Mouse (Mus musculus) liver, postnatal 0 days (tissue): Measurements from ENCODE around the gene Wrap53. TPM values are rescaled to one million over a fixed set of nuclear protein-coding genes. Genes with fewer than 3 reads are reported as not detected.

ENCODE experiments used
- ATAC-seq: fragments of 200-750 bp; cut with Nextera tagmentation; 2 replicates; pipeline ENCODE4 v1.8.0; 2017; ENCODE audit warnings: mild to moderate bottlenecking, moderate library complexity
- DNase-seq: peaks from one replicate; pipeline ENCODE4 v3.0.0-alpha.2; 2016
- H3K27ac ChIP-seq: fragments of 300-500 bp; sonication (generic); 2 replicates; pipeline ENCODE4 v1.5.1; 2014; ENCODE audit warnings: antibody characterized with exemption, moderate library complexity, mild to moderate bottlenecking, low read depth
- H3K27me3 ChIP-seq: fragments of 300-500 bp; sonication (generic); 2 replicates; pipeline ENCODE4 v1.6.1; 2014; ENCODE audit warnings: low read length, control low read depth, mixed read lengths; ENCODE audit not compliant: insufficient read depth
- H3K36me3 ChIP-seq: fragments of 300-500 bp; sonication (generic); replicated peaks from 2 replicates; pipeline ENCODE4 v1.6.1; 2014; ENCODE audit warnings: mild to moderate bottlenecking, control low read depth, low read length, moderate library complexity, mixed read lengths; ENCODE audit not compliant: insufficient read depth
- H3K4me1 ChIP-seq: fragments of 300-500 bp; sonication (generic); 2 replicates; pipeline ENCODE4 v1.6.1; 2014; ENCODE audit warnings: antibody characterized with exemption, mild to moderate bottlenecking, control low read depth; ENCODE audit not compliant: insufficient read depth
- H3K4me2 ChIP-seq: fragments of 300-500 bp; sonication (generic); 2 replicates; pipeline ENCODE4 v1.6.1; 2014; ENCODE audit warnings: low read depth, mild to moderate bottlenecking, low read length, moderate library complexity, mixed read lengths
- H3K4me3 ChIP-seq: fragments of 300-500 bp; sonication (generic); 2 replicates; pipeline ENCODE4 v1.5.1; 2014; ENCODE audit warnings: low read depth, low read length
- H3K9ac ChIP-seq: fragments of 300-500 bp; sonication (generic); replicated peaks from 2 replicates; pipeline ENCODE4 v1.6.1; 2014; ENCODE audit warnings: mild to moderate bottlenecking, moderate library complexity
- H3K9me3 ChIP-seq: fragments of 300-500 bp; sonication (generic); 2 replicates; pipeline ENCODE4 v1.6.1; 2016; ENCODE audit warnings: mild to moderate bottlenecking, control low read depth, low read length, mixed read lengths
- CTCF ChIP-seq: sonication (generic); IDR thresholded peaks from 2 replicates; pipeline ENCODE4 v1.5.1; 2016; ENCODE audit warnings: antibody characterized with exemption, low read depth
- EP300 ChIP-seq: IDR thresholded peaks from 2 replicates; pipeline ENCODE4 v1.6.1; 2016; ENCODE audit warnings: antibody characterized with exemption, low read depth, mild to moderate bottlenecking
- WGBS: fragments of 180-500 bp; shearing (Covaris S2); extraction: QIAGEN DNeasy Blood & Tissue Kit; methylation state at CpG from one replicate; pipeline ENCODE4 v1.1.7; 2014; ENCODE audit not compliant: insufficient replicate concordance; 5-methylcytosine and 5-hydroxymethylcytosine counted together
- polyA plus RNA-seq: library from polyadenylated mRNA; unstranded; fragments of >200 nt; fragmentation: Nextera tagmentation; extraction: Ambion mirVana; gene quantifications from 2 replicates; pipeline ENCODE4 v1.2.1, GENCODE M21; 2015

Gene Wrap53
- polyA plus RNA-seq, 1 experiment from 2014 or later = 10.0 TPM

- ATAC-seq = no peak
- Histone ChIP-seq H3K4me1 (peaks cover 8% of the 10 kb centered on the region), H3K4me3 (no peak overlapping the region), H3K36me3 (no peaks in the 10 kb centered on the region), H3K9ac (no peak overlapping the region), H3K4me2 (no peak overlapping the region), H3K9me3 (no peaks in the 10 kb centered on the region), H3K27ac (no peak overlapping the region), H3K27me3 (no peaks in the 10 kb centered on the region)
- no peak for TF ChIP-seq CTCF
- no peak for TF ChIP-seq EP300
- WGBS = 73% methylated on average over 4 of the region's 4 CpGs
- DNase-seq = no peak
These were observed 30.8 kb upstream of the Wrap53 start for GRCm38 (mm10) chr11:69610899-69611298.

- Histone ChIP-seq H3K9ac (no peak overlapping the region), H3K4me1 (peaks cover 18% of the 10 kb centered on the region), H3K4me2 (no peak overlapping the region), H3K4me3 (no peak overlapping the region), H3K27ac (no peak overlapping the region), H3K36me3 (no peaks in the 10 kb centered on the region), H3K27me3 (peaks cover 7% of the 10 kb centered on the region; the same call in 1 of the 2 replicates), H3K9me3 (no peaks in the 10 kb centered on the region)
- 45% methylated on average over 7 of the region's 7 CpGs for WGBS
- DNase-seq (no peak), ATAC-seq (no peak)
- TF ChIP-seq CTCF (no peak), EP300 (peak; percentile 76)
These were observed 29.4 kb upstream of the Wrap53 start for GRCm38 (mm10) chr11:69609416-69609815.

GRCm38 (mm10) chr11:69608525-69608924 lies 28.5 kb upstream of the Wrap53 start:
- Histone ChIP-seq H3K9me3 (no peaks in the 10 kb centered on the region), H3K36me3 (no peaks in the 10 kb centered on the region), H3K4me3 (no peak overlapping the region), H3K4me1 (peaks cover 16% of the 10 kb centered on the region), H3K27ac (peak overlapping the region; percentile 7; the same call in 1 of the 2 replicates), H3K4me2 (no peak overlapping the region), H3K27me3 (peaks cover 7% of the 10 kb centered on the region; the same call in 1 of the 2 replicates), H3K9ac (no peak overlapping the region)
- WGBS = 62% methylated on average over 3 of the region's 3 CpGs
- TF ChIP-seq CTCF = no peak
- TF ChIP-seq EP300 = no peak
- no peak for ATAC-seq
- DNase-seq = no peak

GRCm38 (mm10) chr11:69606832-69607231 lies 26.8 kb upstream of the Wrap53 start:
- Histone ChIP-seq H3K4me2 (no peak overlapping the region), H3K9me3 (no peaks in the 10 kb centered on the region), H3K27me3 (peaks cover 7% of the 10 kb centered on the region; the same call in 1 of the 2 replicates), H3K27ac (no peak overlapping the region), H3K4me3 (no peak overlapping the region), H3K9ac (no peak overlapping the region), H3K36me3 (no peaks in the 10 kb centered on the region), H3K4me1 (peaks cover 24% of the 10 kb centered on the region)
- ATAC-seq (no peak), DNase-seq (no peak)
- 76% methylated on average over 2 of the region's 2 CpGs for WGBS
- no peak for TF ChIP-seq EP300
- no peak for TF ChIP-seq CTCF

- Histone ChIP-seq H3K27me3 (peaks cover 7% of the 10 kb centered on the region; the same call in 1 of the 2 replicates), H3K4me2 (peak overlapping the region; percentile 100), H3K4me1 (peaks cover 28% of the 10 kb centered on the region), H3K27ac (peak overlapping the region; percentile 76), H3K9me3 (no peaks in the 10 kb centered on the region), H3K36me3 (no peaks in the 10 kb centered on the region), H3K9ac (peak overlapping the region; percentile 67), H3K4me3 (peak overlapping the region; percentile 59)
- DNase-seq (no peak), ATAC-seq (no peak)
- TF ChIP-seq EP300 (no peak), CTCF (no peak)
- WGBS = 68% methylated on average over 2 of the region's 2 CpGs
These were observed 26.4 kb upstream of the Wrap53 start for GRCm38 (mm10) chr11:69606491-69606795.

GRCm38 (mm10) chr11:69605726-69606490 lies 25.9 kb upstream of the Wrap53 start, which contains the start of gene Atp1b2:
Gene Atp1b2, minus strand, starts transcription at chr11:69605942.
- Histone ChIP-seq H3K9me3 (no peaks in the 10 kb centered on the region), H3K27ac (peak within 1 kb of the TSS; percentile 76), H3K9ac (peak within 1 kb of the TSS; percentile 67), H3K36me3 (no peaks in the 10 kb centered on the region), H3K4me1 (peaks cover 31% of the 10 kb centered on the region), H3K4me3 (peak within 1 kb of the TSS; percentile 59), H3K4me2 (peak within 1 kb of the TSS; percentile 100), H3K27me3 (peaks cover 7% of the 10 kb centered on the region; the same call in 1 of the 2 replicates)
- no peak for TF ChIP-seq CTCF
- TF ChIP-seq EP300 = peak; percentile 38
- WGBS = 2% methylated on average over 32 of the region's 32 CpGs
- peak; percentile 89 for ATAC-seq
- peak; percentile 86 for DNase-seq
